Mouse (Mus musculus) ovary, postnatal 10 days (tissue): ENCODE data around the gene Wnt10b.
A peak's percentile ranks its signal among the peaks of the same experiment; 100 is the strongest.
"Not testable (repeated sequence)": the region's sequence is repeated elsewhere in the genome, so short reads cannot be mapped to it uniquely, and the experiment has no call there.

ENCODE experiments used
- DNase-seq: peaks from one replicate; pipeline ENCODE4 v3.0.0; 2022; ENCODE audit warnings: low spot score

The Wnt10b gene

DNA sequence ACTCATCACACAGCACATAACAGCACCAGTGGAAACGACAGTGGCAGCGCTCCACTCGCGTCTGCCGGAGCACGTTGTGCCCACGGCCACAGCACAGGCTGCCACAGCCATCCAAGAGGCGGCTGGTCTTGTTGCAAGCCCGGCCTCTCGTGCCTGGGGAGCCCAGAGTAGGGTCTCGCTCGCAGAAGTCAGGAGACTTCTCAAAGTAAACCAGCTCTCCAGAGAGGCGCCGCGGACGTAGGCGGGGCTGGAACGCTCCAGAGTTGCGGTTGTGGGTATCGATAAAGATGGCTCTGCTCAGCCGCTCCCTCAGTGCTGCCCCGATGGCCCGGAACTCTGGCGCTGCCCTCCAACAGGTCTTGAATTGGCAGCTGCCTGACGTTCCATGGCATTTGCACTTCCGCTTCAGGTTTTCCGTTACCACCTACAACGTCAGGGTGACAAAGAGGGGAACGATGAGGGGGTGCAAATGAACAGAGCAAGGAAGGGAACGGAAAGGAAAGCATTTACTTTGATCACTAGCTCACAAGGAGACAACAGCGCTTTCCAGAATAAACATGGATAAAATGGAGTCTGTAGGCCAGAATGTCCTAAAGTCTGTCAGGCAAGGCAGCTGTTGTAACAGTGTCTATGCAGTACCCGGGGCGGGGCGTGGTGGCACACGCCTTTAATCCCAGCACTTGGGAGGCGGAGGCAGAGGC lies 5.3 kb downstream of the Wnt10b start:
- no peak for DNase-seq

DNA sequence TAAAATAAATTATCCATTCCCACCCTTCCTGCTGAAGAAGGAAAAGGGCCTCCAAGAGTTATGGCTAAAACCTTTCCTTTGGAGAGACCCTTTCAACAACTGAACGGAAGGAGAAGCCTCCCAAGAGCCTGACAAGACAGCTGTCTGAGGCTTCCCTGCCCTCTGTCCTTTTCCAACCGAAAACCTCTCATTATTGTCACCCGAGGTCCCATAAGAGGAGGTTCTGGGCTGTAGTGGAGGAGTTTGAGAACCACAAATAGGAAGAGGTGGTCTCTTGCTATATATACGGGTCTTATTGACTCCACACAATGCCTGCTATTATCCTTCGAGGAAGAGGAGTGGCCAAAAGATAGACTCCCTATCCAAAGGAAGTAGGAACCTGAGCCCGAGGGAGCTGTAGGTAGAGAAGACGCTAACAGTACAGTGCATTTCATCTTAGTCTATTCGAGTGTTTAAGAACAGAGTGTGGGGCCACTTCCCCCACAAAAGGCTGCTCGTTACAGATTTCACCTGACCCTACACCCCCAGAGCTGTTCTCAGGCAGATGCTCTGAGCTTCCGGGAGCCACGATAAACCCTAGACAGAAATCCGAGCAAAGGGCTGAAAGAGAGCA lies 6.0 kb downstream of the Wnt10b start:
- DNase-seq: no peak

DNA sequence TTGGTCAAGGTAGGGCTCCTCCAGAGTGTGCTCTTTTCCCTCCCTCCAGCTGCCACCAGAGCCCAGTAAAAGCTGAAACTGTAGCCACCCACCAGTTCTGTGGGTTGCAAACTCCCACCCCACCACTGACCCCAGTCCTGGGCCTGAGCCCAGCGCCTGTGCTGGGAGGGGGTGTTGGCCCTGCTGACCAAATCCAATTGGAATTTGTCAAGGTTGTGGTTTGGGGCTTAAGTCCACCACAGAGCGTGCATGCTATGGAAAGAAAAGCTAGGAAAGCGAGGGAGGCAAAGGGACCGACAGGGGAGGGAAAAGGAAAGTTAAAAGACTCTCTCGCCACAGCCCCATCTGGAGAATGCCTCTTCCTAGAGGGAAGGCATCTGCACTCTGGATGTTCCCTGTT lies 9.7 kb downstream of the Wnt10b start:
- no peak for DNase-seq

DNA sequence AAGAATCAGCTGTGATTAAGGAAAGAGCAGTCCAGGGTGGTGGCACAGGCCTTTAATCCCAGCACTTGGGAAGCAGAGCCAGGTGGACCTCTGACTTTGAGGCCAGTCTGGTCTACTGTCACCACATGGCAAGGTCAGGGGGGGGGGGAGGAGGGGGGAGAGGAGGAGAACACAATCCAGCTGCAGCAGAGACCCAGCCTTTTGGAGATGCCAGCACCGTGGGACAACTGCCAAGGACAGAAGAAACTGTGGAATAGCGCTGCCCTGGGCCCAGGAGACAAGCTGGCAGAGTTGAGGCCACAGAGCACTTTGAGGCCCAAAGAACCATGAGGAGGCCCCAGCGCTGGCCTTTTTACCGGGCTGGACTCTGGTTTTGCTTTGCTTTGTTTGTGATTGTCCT lies 12.0 kb downstream of the Wnt10b start:
- no peak for DNase-seq

- DNase-seq: peak; percentile 94
These were observed 15.1 kb downstream of the Wnt10b start, which contains the start of gene Arf3 for GRCm38 (mm10) chr15:98762670-98763529. TSS of gene Arf3 (minus strand) at chr15:98763214.

- peak; percentile 52 for DNase-seq
These were observed 15.7 kb downstream of the Wnt10b start for GRCm38 (mm10) chr15:98762201-98762621.

- no peak for DNase-seq
These were observed 23.8 kb downstream of the Wnt10b start for GRCm38 (mm10) chr15:98754125-98754524.

DNA sequence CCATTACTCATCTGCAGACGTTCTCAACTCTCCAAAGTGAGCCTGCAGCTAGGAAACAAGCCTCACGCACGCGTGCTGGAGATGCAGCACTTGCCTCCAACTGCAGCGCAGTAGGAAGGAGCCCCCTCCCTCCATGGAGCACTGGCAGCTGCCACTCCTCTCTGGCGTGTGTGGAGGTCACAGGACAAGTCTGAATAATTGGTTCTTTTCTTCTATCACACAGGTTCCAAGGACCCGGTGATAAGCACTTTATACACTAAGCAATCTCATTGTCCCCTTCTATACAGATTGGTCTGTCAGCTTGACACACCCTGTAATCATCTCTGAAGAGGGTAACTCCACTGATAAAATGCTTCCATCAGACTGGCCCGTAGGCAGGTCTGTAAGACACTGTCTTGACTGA lies 24.9 kb downstream of the Wnt10b start:
- DNase-seq: no peak

DNA sequence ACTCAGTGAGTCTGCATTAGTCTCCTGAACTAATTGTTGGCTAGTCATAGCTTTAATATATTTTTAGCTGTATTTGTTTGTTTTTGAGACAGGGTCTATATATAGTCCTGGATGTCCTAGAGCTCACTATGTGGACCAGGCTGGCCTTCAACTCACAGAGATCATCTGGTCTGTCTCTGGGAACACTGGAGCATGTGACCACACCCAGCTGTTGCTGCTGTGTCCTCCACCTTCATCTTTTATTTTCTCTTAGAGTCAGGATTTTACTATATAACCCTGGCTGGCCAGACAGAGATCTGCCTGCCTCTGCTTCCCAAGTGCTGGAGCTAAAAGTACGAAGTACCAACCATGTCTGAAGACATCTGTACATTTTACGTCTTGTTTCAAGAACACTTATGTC lies 28.9 kb downstream of the Wnt10b start:
- DNase-seq: no peak

DNA sequence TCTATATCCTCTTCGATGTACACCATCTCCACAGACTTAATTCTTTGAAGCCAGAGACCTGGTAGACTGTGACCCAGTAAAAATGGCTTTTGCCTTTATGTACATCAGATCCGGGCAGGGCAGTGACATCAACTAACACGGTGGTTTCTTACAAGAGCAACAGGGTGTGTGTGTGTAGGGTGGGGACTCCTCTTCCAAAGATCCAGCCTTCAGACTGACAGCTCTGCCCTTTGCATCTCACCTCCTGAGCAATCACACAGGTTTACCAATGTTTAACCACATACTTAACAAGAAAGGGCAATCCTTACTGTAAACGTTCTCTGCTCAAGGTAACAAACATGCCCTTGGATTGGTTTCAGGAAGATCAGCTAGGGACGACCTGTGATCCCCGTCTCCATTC lies 30.7 kb downstream of the Wnt10b start:
- no peak for DNase-seq

DNA sequence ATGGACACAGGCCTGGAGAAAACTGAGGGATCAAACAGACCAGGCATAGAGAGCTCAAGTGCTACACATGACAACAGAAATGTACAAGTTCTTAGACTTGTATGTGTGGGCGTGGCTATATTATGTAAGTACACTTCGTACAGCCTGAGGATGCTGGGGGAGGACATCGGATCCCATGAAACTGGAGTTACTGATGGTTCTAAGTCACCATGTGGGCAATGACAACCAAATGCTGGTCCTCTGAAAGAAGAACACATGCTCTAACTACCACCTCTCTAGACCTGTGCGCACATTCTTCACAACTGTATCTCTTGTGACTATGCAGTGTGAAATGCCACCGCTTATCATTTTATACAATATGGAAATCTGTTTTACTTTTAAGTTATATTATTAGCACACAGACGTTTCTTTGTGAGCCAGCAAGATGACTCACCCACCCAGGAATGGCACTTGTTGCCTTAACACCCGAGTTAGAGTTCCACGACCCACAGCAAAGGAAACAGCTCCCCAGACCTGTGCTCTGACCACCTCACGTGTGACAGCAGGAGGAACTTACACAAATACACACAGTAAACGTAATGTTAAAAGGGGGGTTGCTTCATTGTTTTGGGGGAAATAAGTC lies 31.5 kb downstream of the Wnt10b start:
- DNase-seq: no peak

GRCm38 (mm10) chr15:98743863-98744262 lies 34.1 kb downstream of the Wnt10b start:
- not testable (repeated sequence) for DNase-seq

GRCm38 (mm10) chr15:98742766-98743428 lies 35.1 kb downstream of the Wnt10b start:
- DNase-seq: no peak

- no peak for DNase-seq
These were observed 37.7 kb downstream of the Wnt10b start for GRCm38 (mm10) chr15:98740219-98740618.

- no peak for DNase-seq
These were observed 39.2 kb downstream of the Wnt10b start for GRCm38 (mm10) chr15:98738796-98739195.

DNA sequence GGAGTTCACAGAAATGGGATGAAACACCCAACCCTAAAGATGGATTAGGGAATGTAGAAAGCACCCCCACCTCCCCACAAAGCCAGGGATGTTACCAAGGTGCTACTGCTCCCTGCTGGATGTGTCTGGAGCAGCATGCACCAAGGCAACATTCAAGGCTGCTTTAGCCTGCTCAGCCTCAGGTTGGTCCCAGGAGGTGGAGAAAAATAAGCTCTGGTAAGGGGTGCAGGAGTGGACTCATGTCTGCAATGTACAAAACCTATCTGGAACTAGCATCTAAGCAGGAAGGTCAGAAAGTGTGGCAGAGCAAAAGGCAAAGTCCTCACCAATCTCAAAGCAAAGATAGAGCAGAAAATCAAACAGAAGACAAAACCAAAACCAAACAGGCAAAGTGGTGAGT lies 40.1 kb downstream of the Wnt10b start:
- DNase-seq: no peak

GRCm38 (mm10) chr15:98736521-98736920 lies 41.4 kb downstream of the Wnt10b start:
- DNase-seq: no peak

- DNase-seq: no peak
These were observed 43.9 kb downstream of the Wnt10b start for GRCm38 (mm10) chr15:98733976-98734566.

GRCm38 (mm10) chr15:98733370-98733769 lies 44.6 kb downstream of the Wnt10b start:
- DNase-seq: no peak

GRCm38 (mm10) chr15:98732006-98732531 lies 45.9 kb downstream of the Wnt10b start:
- DNase-seq: no peak

DNA sequence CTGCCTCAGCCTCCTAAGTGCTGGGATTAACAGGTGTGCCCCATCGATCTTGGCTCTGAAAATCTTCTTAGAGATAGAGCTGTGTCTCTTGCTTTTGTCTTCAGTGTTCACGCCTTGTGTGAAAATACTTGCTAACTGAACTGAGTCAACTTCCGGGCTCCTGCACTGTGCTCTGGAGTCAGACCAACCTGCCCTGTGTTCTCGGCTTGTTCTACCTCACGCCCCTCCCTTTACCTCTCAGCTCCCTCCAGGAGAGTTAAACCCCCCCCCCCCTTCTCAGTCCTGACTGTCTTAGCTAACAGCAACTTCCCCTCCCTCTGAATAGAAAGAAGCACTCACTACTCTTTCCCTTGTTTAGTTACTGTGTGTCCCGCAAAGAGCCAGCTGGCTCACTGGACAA lies 47.2 kb downstream of the Wnt10b start:
- no peak for DNase-seq
